Mouse (Mus musculus) stomach, postnatal 0 days (tissue): Measurements from ENCODE around the gene Alg12.

Experiments
- CTCF ChIP-seq: IDR thresholded peaks from 2 replicates; pipeline ENCODE4 v1.5.1; 2016; ENCODE audit warnings: antibody characterized with exemption, low read depth, mild to moderate bottlenecking, moderate library complexity
- EP300 ChIP-seq: optimal IDR thresholded peaks from 2 replicates; pipeline ENCODE3; 2016; ENCODE audit warnings: antibody characterized with exemption

- TF ChIP-seq CTCF: no peak
- peak; percentile 98 for TF ChIP-seq EP300
Measured at GRCm38 (mm10) chr15:88819026-88819905, at the start of gene Alg12, which contains the start of gene Creld2.
